Mouse (Mus musculus): ENCODE measurements around the gene Cdk6. TPM values are rescaled to one million over a fixed set of nuclear protein-coding genes. Genes with fewer than 3 reads are reported as not detected.
"Not testable (repeated sequence)": the region's sequence is repeated elsewhere in the genome, so short reads cannot be mapped to it uniquely, and the experiment has no call there.

Gene Cdk6
- 10.0 and 10.4 TPM in 2 replicates for polyA plus RNA-seq (2012; rRNA removed)

DNA sequence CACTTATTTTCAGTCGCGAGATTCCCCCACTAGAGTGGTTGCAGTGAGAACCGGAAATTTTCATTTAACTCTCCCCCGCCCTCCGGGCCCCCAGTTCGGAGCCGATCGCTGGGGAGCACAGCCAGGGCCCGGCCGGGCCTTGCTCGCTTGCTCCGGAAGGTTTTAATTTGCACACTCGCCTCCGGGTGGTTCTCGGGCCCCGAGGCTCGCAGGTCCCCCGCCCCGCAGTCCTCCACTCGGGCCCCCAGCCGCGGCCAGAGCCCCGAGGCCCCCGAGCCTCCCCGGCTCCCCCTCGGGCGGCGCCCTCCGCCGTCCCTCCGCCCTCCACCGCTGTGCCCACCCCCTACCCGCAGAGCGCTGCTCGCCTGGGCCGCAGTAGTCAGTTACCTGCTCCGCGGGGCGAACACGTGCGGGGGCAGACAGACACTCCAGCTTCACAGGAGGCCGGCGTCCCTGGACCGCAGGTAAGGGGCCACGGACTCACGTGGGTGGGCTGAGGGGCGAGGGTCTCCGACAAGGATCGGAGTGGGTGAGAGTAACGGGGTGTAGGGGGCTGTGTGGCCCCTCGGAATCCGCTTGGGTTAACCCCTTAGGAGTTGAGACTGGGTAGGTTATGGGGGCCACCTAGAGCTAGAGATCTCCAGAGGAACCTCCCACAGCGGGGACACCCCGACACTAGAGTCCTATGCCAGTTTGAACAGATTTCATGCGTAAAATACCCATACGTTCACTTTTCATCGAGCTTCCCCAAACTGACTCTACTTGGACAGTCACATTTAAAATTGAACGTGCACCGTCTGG is at the start of gene Cdk6:
Gene Cdk6, plus strand, starts transcription at position 375 of the 801 bp plus-strand sequence.
- no peak for TF ChIP-seq POLR2A (IDR thresholded peaks at IDR 0.05; ENCODE audit: borderline replicate concordance, extremely low read depth, insufficient read depth, insufficient read length, poor library complexity, severe bottlenecking)
- TF ChIP-seq CTCF (IDR thresholded peaks at IDR 0.05; ENCODE audit: borderline replicate concordance, extremely low read depth, insufficient read depth, insufficient read length), result no peak
- peak; percentile 42 for DNase-seq (ENCODE audit: low read depth)

DNA sequence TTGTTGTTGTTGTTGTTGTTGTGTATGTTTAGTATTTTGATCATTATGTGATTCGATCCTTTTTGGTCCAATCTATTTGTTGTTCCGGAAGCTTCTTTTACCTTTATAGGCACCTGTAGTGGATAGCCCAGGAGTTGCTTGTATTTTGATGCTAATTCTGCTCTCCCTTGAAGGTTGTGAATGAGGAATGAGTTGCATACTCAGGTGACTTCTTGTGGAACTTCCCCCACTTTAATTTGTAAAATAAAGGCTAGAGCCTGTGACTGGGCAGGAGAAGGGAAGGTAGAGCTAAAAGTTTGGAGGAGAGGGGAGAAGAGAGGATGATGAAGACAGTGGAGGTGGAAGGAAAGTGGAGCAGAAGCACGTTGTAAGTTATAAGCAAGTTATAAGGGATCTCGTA is 47.6 kb upstream of the Cdk6 start:
- TF ChIP-seq CTCF (IDR thresholded peaks at IDR 0.05; ENCODE audit: borderline replicate concordance, extremely low read depth, insufficient read depth, insufficient read length) (no peak), POLR2A (IDR thresholded peaks at IDR 0.05; ENCODE audit: borderline replicate concordance, extremely low read depth, insufficient read depth, insufficient read length, poor library complexity, severe bottlenecking) (no peak)
- no peak for DNase-seq (ENCODE audit: low read depth)

DNA sequence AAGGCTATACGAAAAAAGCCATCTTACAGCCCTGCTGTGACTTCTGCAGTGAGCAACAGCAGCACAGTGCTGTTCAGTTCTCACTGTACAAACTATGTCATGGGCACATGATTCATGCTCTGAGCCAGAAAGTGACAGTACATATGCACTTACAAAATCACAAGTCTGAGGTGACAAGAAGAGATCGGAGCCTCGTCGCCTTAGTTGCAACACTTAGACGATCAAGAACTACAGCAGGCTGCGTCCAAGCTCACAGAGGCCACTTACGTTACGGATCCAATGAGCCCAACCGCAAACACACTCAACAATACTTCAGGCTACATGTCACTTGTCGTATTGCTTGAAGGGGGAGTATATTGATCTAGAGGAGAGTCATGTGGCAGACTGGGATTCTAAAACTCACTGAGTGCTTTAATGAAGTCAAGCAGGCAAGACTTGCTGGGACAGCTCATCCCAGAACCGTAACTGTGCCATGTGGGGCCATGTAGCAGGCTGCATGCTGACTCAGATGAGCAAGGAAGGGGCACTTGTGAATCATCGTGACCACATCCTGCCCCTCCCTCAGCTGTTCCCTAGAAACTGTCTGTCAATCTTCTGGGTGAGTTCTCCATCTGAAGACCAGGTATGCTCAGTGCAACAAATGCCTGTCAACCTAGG is 40.4 kb upstream of the Cdk6 start:
- TF ChIP-seq CTCF (IDR thresholded peaks at IDR 0.05; ENCODE audit: borderline replicate concordance, extremely low read depth, insufficient read depth, insufficient read length), result no peak
- no peak for TF ChIP-seq POLR2A (IDR thresholded peaks at IDR 0.05; ENCODE audit: borderline replicate concordance, extremely low read depth, insufficient read depth, insufficient read length, poor library complexity, severe bottlenecking)
- no peak for DNase-seq (ENCODE audit: low read depth)

DNA sequence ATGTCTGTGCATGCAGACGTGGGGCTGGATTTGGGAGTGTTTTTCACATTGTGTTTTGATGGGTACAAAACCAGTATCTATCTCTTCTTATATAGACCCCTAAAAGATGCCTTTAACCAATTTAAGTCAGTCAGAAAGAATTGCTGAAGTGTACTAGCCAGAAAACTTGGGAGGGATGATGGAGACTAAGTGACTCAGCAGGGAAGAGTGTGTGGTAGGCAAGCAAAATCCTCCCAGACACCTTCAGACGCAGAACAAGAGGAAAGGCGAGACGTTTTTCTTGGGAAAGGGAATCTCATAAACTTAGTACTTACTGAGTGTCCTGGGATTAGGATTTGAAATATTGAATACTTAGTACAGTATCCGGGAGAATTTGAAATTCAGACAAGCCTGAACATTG is 39.8 kb upstream of the Cdk6 start:
- no peak for TF ChIP-seq CTCF (IDR thresholded peaks at IDR 0.05; ENCODE audit: borderline replicate concordance, extremely low read depth, insufficient read depth, insufficient read length)
- no peak for TF ChIP-seq POLR2A (IDR thresholded peaks at IDR 0.05; ENCODE audit: borderline replicate concordance, extremely low read depth, insufficient read depth, insufficient read length, poor library complexity, severe bottlenecking)

DNA sequence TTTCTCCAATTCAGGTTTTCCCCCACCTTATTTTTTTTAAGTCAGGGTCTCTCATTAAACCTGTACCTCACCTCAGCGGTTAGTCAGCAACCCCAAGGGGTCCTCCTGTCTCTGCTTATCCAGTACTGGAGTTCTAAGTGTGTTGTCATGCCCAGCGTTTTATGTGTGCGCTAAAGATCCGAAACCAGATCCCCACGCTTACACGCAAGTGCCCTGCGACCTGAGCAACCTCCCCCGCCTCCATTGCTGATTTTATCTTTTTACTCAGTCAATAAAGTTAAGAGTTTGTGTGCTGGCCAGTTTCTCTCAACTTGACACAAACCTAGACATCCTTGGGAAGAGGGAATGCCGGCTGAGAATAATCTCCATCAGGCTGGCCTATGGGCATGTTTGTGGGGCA is 37.4 kb upstream of the Cdk6 start:
- no peak for DNase-seq (ENCODE audit: low read depth)
- TF ChIP-seq POLR2A (IDR thresholded peaks at IDR 0.05; ENCODE audit: borderline replicate concordance, extremely low read depth, insufficient read depth, insufficient read length, poor library complexity, severe bottlenecking) (no peak), CTCF (IDR thresholded peaks at IDR 0.05; ENCODE audit: borderline replicate concordance, extremely low read depth, insufficient read depth, insufficient read length) (no peak)

More for the DNA sequence above, 39.8 kb upstream of the Cdk6 start:
- DNase-seq (ENCODE audit: low read depth), result no peak

DNA sequence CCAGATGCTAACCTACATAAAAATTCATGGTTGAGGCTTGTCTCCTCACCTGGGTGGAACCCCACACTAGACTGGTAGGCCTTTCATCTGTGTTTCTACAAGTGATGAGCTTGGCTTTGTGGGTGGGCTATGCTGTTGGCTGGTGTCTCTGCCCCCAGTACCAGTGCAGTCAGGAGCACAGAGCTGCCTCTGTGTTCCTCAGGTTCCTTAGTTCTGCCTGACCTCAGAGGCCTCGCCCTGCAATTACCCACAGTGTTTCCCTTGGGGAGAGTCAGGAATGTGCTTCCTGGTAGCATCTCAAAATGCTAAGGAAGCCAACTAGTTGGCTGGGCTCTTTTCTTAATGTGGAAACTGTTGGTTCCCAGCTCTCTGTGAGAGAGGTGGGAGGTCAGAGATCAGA is 35.1 kb upstream of the Cdk6 start:
- DNase-seq (ENCODE audit: low read depth), result no peak
- TF ChIP-seq CTCF (IDR thresholded peaks at IDR 0.05; ENCODE audit: borderline replicate concordance, extremely low read depth, insufficient read depth, insufficient read length), result no peak
- no peak for TF ChIP-seq POLR2A (IDR thresholded peaks at IDR 0.05; ENCODE audit: borderline replicate concordance, extremely low read depth, insufficient read depth, insufficient read length, poor library complexity, severe bottlenecking)

DNA sequence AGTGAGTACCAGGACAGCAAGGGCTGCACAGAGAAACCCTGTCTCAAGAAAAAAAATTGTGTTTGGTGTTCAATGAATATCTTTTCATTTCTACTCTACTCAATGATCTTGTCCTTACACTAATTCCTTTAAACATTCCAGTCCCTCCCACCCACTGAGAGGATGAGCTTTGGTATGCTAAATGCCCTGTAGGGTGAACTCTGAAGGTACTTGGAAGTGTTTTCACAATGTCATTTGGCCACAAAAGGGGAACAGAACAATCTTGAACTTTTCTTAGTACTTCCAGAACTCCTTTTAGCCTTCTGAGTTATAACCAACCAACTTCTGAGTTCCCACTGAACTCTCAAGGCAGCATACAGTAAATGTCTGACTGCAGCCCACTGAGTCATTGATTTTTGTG is 32.2 kb upstream of the Cdk6 start:
- DNase-seq (ENCODE audit: low read depth), result no peak
- TF ChIP-seq POLR2A (IDR thresholded peaks at IDR 0.05; ENCODE audit: borderline replicate concordance, extremely low read depth, insufficient read depth, insufficient read length, poor library complexity, severe bottlenecking), result no peak
- no peak for TF ChIP-seq CTCF (IDR thresholded peaks at IDR 0.05; ENCODE audit: borderline replicate concordance, extremely low read depth, insufficient read depth, insufficient read length)

DNA sequence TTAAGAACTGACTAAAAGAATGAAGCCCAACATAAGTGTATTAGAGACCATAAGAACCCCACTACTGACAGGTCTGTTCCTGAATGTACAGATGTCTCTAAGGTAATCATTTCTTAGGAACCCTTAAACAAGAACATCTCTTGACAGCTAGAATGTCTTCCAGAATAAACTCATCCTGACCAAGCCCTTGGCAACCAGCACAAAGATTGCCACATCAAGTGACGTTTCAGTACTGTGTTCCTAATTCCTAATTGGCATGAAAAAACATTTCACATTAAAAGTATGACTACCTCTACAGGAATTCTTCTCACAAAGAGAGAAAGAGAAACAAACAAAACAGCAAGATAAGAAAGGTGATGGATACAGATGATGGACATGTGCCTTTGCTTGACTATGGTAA is 31.7 kb upstream of the Cdk6 start:
- no peak for TF ChIP-seq POLR2A (IDR thresholded peaks at IDR 0.05; ENCODE audit: borderline replicate concordance, extremely low read depth, insufficient read depth, insufficient read length, poor library complexity, severe bottlenecking)
- no peak for TF ChIP-seq CTCF (IDR thresholded peaks at IDR 0.05; ENCODE audit: borderline replicate concordance, extremely low read depth, insufficient read depth, insufficient read length)
- no peak for DNase-seq (ENCODE audit: low read depth)

DNA sequence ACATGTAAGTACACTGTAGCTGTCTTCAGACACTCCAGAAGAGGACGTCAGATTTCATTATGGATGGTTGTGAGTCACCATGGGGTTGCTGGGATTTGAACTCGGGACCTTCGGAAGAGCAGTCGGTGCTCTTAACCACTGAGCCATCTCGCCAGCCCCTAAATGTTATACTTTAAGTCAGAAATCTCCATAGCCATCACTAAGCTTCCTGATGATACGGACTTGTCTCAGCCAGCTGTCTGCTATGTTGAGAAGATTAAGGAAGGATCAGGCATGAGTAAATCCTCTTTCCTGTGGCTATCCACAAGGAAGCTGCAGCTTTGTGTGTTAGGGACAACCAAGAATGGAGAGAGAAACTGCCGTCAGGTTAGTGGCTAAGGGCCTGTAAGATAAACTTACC is 30.1 kb upstream of the Cdk6 start:
- DNase-seq (ENCODE audit: low read depth), result not testable (repeated sequence)

DNA sequence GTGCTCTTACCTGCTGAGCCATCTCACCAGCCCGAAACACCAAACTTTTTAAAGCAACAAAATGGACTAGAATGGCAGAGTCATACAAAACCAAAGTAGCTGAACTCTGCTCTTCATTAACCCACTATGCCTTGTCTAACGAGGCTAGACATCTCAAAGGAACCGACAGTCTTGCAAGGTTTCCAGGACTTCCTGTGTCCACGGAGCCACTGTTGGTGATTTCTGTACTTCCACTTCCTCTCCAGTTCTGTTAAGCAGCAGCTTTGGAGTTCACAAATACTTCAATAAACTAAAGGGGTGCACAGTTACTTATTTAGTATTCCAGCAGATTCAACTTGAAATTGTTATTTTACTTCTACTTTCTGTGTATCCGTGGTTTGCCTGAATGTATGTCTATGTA is 23.6 kb upstream of the Cdk6 start:
- not testable (repeated sequence) for DNase-seq (ENCODE audit: low read depth)

DNA sequence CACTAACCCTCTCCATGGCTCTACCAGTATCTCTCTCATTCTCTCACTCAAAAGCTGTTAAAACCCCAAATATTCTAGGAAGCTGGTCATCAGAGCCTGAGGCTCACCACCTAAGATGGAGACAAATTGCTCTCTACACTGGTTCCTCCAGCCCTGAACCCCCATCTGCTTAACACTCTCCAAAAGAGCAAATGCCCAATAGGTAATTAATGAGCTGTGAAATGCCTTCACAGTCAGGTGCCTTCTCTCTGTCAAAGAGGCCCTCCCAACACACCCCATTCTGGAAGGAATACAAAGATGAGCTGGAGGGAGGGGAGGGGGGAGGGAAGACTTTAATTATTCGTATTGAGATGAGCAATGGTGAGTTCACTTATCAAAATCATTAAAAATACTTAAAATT is 21.1 kb upstream of the Cdk6 start:
- TF ChIP-seq POLR2A (IDR thresholded peaks at IDR 0.05; ENCODE audit: borderline replicate concordance, extremely low read depth, insufficient read depth, insufficient read length, poor library complexity, severe bottlenecking) (no peak), CTCF (IDR thresholded peaks at IDR 0.05; ENCODE audit: borderline replicate concordance, extremely low read depth, insufficient read depth, insufficient read length) (no peak)

DNA sequence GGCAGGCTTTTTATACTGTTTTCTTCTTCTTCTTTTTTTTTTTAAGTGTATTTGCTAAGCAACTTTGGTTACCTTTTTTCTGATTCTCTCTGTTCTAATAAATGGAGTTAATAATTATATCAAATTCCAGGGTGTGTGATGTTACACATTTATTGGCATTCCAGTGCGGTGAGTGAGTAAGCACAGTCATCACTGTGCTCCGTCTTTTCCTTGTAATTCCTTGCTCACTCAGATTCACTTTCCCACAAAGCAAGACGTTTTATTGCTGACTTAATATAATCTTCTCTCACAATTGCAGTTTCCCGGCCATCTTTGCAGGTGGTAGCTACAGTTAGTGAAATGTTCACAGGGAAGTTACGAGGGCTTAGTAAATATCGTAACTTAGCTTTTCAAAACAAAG is 19.2 kb upstream of the Cdk6 start:
- DNase-seq (ENCODE audit: low read depth), result no peak
- TF ChIP-seq POLR2A (IDR thresholded peaks at IDR 0.05; ENCODE audit: borderline replicate concordance, extremely low read depth, insufficient read depth, insufficient read length, poor library complexity, severe bottlenecking) (no peak), CTCF (IDR thresholded peaks at IDR 0.05; ENCODE audit: borderline replicate concordance, extremely low read depth, insufficient read depth, insufficient read length) (no peak)

More for the DNA sequence above, 21.1 kb upstream of the Cdk6 start:
- DNase-seq (ENCODE audit: low read depth), result no peak
